Comparison of ENCODE assay signal across 22 mouse cellular contexts in the genomic region with DNA sequence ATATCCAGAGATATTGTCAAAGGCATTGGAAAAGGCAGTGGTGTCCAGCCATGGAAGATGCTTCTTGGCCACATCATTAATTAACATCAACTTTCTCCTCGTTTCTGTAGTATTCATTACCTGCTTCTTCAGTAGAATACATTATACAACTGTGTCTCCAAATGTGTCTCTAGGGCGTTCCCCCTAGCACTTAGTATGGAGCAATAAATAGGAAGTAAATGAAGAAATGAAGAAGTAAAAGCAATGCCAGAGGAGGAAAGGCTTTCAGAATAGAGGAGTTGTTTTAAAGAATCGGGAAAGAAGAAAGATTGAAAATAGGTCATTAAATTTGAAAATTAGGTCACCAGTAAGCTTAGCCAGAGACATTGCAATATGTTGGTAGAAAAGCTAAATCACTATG.
DNase-seq lines count a peak whose midpoint lies in the region; ATAC-seq and TF ChIP-seq lines count a peak whose summit lies in the region.
"Had no signal": no experiment of that assay in that cellular context is flagged by ENCODE, and none has a peak within 500 bp of the region (broad histone marks: within the 10 kb centered on the region; RNA-seq: fewer than 3 reads in every experiment).

No protein-coding gene starts in this region.

- H3K4me1 ChIP-seq in midbrain, embryonic 11.5 days (ENCODE audit: control insufficient read depth, insufficient read depth, low read length) = no peaks in the 10 kb centered on the region
- H3K4me1 ChIP-seq in midbrain, embryonic 14.5 days (ENCODE audit: control insufficient read depth, insufficient read depth, low read length) = no peaks in the 10 kb centered on the region

- no peaks in the 10 kb centered on the region for H3K36me3 ChIP-seq in midbrain, embryonic 11.5 days (ENCODE audit: control insufficient read depth, insufficient read depth, low read length)
- H3K36me3 ChIP-seq in midbrain, embryonic 14.5 days (ENCODE audit: control insufficient read depth, insufficient read depth, low read length) = no peaks in the 10 kb centered on the region
- H3K36me3 ChIP-seq: G1E had no signal

- H3K9me3 ChIP-seq in midbrain, embryonic 11.5 days (ENCODE audit: control insufficient read depth, low read length) = no peaks in the 10 kb centered on the region
- no peaks in the 10 kb centered on the region for H3K9me3 ChIP-seq in midbrain, embryonic 14.5 days (ENCODE audit: control insufficient read depth, low read length)

- H3K4me2 ChIP-seq in midbrain, embryonic 11.5 days = no peak overlapping the region
- no peak overlapping the region for H3K4me2 ChIP-seq in midbrain, embryonic 14.5 days (ENCODE audit: low read length)

- ATAC-seq in midbrain, embryonic 11.5 days (ENCODE audit: low FRiP score) = no peak
- ATAC-seq in midbrain, embryonic 14.5 days (ENCODE audit: low FRiP score, low TSS enrichment) = no peak
- peak; percentile 69 for ATAC-seq in granulocyte monocyte progenitor cell, adult 5-6 weeks (replicated peaks; ENCODE audit: poor library complexity, severe bottlenecking)
- ATAC-seq in megakaryocyte, adult 5-6 weeks (ENCODE audit: poor library complexity, severe bottlenecking) = peak; percentile 69
- ATAC-seq in megakaryocyte progenitor cell, adult 5-6 weeks (replicated peaks; ENCODE audit: poor library complexity) = peak; percentile 67
- ATAC-seq: activated CD4-positive, CD25-positive, alpha-beta regulatory T cell, adult 4 months; CD4-positive, CD25-positive, alpha-beta regulatory T cell, adult 4 months; Patski had no signal

- no peaks in the 10 kb centered on the region for H3K27me3 ChIP-seq in midbrain, embryonic 11.5 days (ENCODE audit: control insufficient read depth, insufficient read depth, low read length)
- H3K27me3 ChIP-seq in midbrain, embryonic 14.5 days (ENCODE audit: control insufficient read depth, insufficient read depth, low read length) = no peaks in the 10 kb centered on the region
- H3K27me3 ChIP-seq: CH12.LX, Patski had no signal

- intact Hi-C loops in gastrocnemius, adult 2 months (cut with DNase I) = no loop called here

- H3K9ac ChIP-seq in midbrain, embryonic 11.5 days (ENCODE audit: low read length) = no peak overlapping the region
- H3K9ac ChIP-seq in midbrain, embryonic 14.5 days (replicated peaks; ENCODE audit: low read length) = no peak overlapping the region

- peak; percentile 19 for DNase-seq in midbrain, embryonic 11.5 days (ENCODE audit: low spot score, missing footprints)
- no peak for DNase-seq in midbrain, embryonic 14.5 days
- no peak for DNase-seq in retina, postnatal 1 day
- no peak for DNase-seq in gastrocnemius, adult 2 months
- DNase-seq in frontal cortex, postnatal 25 days (ENCODE audit: low spot score in 2 of 2) = no peak
- DNase-seq: adrenal gland, adult 2 months; adrenal gland, adult 8-10 months; adrenal gland, postnatal 10 days; adrenal gland, postnatal 14 days; adrenal gland, postnatal 25 days; adrenal gland, postnatal 36 days; B cell, adult 2 months; cerebellum, adult 11 months; cerebellum, adult 11-12 months had no signal

- H3K27ac ChIP-seq in midbrain, embryonic 11.5 days (ENCODE audit: low read depth, low read length) = no peak overlapping the region
- H3K27ac ChIP-seq in midbrain, embryonic 14.5 days (replicated peaks; ENCODE audit: low read depth, low read length) = no peak overlapping the region
- no peak overlapping the region for H3K27ac ChIP-seq in gastrocnemius, adult 2 months

- no peak for TF ChIP-seq CTCF in gastrocnemius, adult 2 months (IDR thresholded peaks at IDR 0.05)

- 86% methylated on average over 3 of the region's 3 CpGs for WGBS in midbrain, embryonic 11.5 days
- 90% methylated on average over 3 of the region's 3 CpGs for WGBS in midbrain, embryonic 14.5 days

- H3K4me3 ChIP-seq in midbrain, embryonic 11.5 days (ENCODE audit: low read depth, low read length) = no peak overlapping the region
- no peak overlapping the region for H3K4me3 ChIP-seq in midbrain, embryonic 14.5 days (replicated peaks; ENCODE audit: low read depth, low read length)
- no peak overlapping the region for H3K4me3 ChIP-seq in gastrocnemius, adult 2 months

Comparison
In these comparisons a context has a peak if more than half of its experiments do, and no peak if none do; other contexts are left out.
1. ATAC-seq: peak in granulocyte monocyte progenitor cell, adult 5-6 weeks (single experiment), megakaryocyte, adult 5-6 weeks (single experiment) and megakaryocyte progenitor cell, adult 5-6 weeks (single experiment); none in midbrain, embryonic 11.5 days (single experiment) and midbrain, embryonic 14.5 days (single experiment).